Mouse (Mus musculus) inflammation-experienced regulatory T-cells (primary cell): ENCODE data around the gene Myf6. TPM values are rescaled to one million over a fixed set of nuclear protein-coding genes. Genes with fewer than 3 reads are reported as not detected.

Source experiments
- polyA plus RNA-seq, 2 experiments: library from polyadenylated mRNA; unstranded; fragments of 100-300 nt; shearing (Covaris generic); gene quantifications; one replicate each; pipeline ENCODE4 v1.2.1; 2017

Gene Myf6
- 1 to 10 TPM in 1 of 2 experiments, not detected in 1; 1.1 TPM for polyA plus RNA-seq

DNA sequence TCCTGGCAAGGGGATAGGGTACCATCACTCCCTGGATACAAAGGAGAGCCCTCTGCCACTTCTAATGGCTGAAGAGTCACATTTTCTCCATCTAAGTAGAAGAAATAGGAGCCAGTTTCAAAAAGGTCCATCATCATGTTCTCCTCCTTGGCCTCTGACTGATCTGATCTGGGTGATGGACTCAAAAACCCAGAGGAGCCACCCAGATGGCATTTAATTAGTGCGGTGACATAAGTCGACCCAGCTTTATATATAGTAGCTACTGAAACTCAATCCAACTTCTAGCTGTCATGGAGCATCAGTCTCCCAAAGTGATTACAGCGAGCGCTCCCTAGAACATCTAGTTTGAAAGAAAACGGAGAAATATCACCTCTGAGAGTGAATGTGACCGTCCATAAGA, at the start of gene Myf6:
Gene Myf6 (minus strand): TSS at position 170 of the 400 bp plus-strand sequence.

DNA sequence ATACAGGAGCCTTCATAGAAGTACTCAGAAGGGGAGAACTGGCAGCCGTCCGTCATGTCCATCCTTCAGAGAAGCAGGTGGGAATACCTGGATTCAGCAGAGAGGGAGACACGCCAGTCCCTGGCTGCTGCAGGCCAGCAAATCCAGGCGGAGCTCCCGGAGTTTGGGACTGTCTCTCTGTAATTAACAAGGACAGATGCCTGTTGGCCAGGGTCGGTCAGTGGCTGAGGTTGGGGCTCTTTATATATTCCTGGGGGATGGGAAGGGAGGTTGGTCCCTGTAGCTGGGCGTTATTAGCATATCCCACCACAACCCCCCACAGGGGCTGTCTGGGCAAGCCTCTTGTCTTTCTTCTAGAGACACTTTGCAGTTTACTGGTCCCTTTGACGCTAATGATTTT, 8.7 kb downstream of the Myf6 start, which contains the start of gene Myf5:
Gene Myf5 (minus strand): TSS at position 265 of the 400 bp plus-strand sequence.

Other genes starting within 250 kb of the Myf6 start
- gene Lin7a, start 223.1 kb downstream of the Myf6 start, polyA plus RNA-seq = under 1 TPM; 0.17 to 0.98 TPM
- under 1 TPM in 1 of 2 experiments, not detected in 1; 0.17 TPM for gene Myf5, start 8.6 kb downstream of the Myf6 start, polyA plus RNA-seq
- gene Ptprq, start 225.3 kb upstream of the Myf6 start, polyA plus RNA-seq = under 1 TPM in 1 of 2 experiments, not detected in 1; 0.04 TPM